In the genomic region with DNA sequence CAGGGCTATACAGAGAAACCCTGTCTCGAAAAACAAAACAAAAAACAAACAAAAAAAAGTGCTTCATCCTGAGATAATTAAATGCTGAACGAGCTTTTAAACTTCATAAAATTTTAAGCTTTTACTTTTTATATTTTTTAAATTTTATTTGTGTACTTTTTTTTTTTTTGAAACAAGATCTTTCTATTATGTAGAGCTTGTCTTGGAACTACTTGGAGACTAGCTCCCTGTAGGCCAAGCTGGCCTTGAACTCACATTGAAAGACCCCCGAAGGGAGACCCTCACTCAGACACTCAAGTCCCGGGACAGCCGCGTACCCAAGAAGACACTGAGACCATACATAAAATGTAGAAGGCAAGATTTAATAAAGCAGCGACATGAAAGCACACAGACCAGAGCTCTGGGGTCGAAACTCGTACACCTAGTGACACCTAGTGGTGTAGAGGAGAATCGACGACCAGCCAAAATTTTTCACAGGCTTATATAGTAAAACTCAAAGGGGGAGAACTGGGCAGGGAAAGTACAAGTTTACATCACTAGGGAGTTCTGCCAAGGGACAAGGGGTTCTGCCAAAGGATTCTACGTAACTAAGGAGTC, we compare ENCODE assay signal across 1 mouse cellular context.
TF ChIP-seq lines count a peak whose summit lies in the region.

No protein-coding gene starts in this region.

TF ChIP-seq in CH12.LX, 34 proteins besides CTCF, POLR2A, EP300 and RAD21:
- TF ChIP-seq SMC3 (IDR thresholded peaks at IDR 0.05; ENCODE audit: low read depth, low read length), result peak; percentile 50
